Mouse (Mus musculus) ES-Bruce4 (cell line): ENCODE measurements around the gene Zfp654.

Experiments used
- CTCF ChIP-seq: IDR thresholded peaks from one replicate; pipeline ENCODE4 v1.8.1; 2011; ENCODE audit warnings: low read depth, low read length
- EP300 ChIP-seq: IDR thresholded peaks from 2 replicates; pipeline ENCODE4 v1.6.1; 2011; ENCODE audit warnings: low read depth, low read length; ENCODE audit not compliant: insufficient read depth
- POLR2A ChIP-seq: IDR thresholded peaks from one replicate; pipeline ENCODE4 v1.8.1; 2011; ENCODE audit warnings: low read length; ENCODE audit not compliant: insufficient read depth

- no peak for TF ChIP-seq EP300
- no peak for TF ChIP-seq CTCF
- no peak for TF ChIP-seq POLR2A
These were observed 21.4 kb upstream of the Zfp654 start for GRCm38 (mm10) chr16:64872841-64873240.
